Mouse (Mus musculus) lung, embryonic 16.5 days (tissue): ENCODE results near the gene Ccr7. TPM values are rescaled to one million over a fixed set of nuclear protein-coding genes. Genes with fewer than 3 reads are reported as not detected.

Experiments used
- ATAC-seq: fragments of 200-750 bp; cut with Nextera tagmentation; 2 replicates; pipeline ENCODE4 v1.8.0; 2017; ENCODE audit warnings: low read depth, mild to moderate bottlenecking, moderate library complexity
- H3K27ac ChIP-seq: fragments of 300-500 bp; sonication (generic); 2 replicates; pipeline ENCODE4 v1.5.1; 2014; ENCODE audit warnings: mild to moderate bottlenecking, control low read depth, low read length
- H3K27me3 ChIP-seq: fragments of 300-500 bp; sonication (generic); 2 replicates; pipeline ENCODE4 v1.6.1; 2014; ENCODE audit warnings: low read depth, low read length, mixed read lengths; ENCODE audit not compliant: control insufficient read depth, insufficient read depth
- H3K36me3 ChIP-seq: fragments of 300-500 bp; sonication (generic); 2 replicates; pipeline ENCODE4 v1.6.1; 2014; ENCODE audit warnings: low read length; ENCODE audit not compliant: control insufficient read depth, insufficient read depth
- H3K4me1 ChIP-seq: fragments of 300-500 bp; sonication (generic); replicated peaks from 2 replicates; pipeline ENCODE4 v1.6.1; 2014; ENCODE audit warnings: low read length, mixed read lengths; ENCODE audit not compliant: control insufficient read depth, insufficient read depth
- H3K4me2 ChIP-seq: fragments of 300-500 bp; sonication (generic); 2 replicates; pipeline ENCODE4 v1.6.1; 2014; ENCODE audit warnings: low read depth, low read length, control low read depth
- H3K4me3 ChIP-seq: fragments of 300-500 bp; sonication (generic); 2 replicates; pipeline ENCODE4 v1.5.1; 2014; ENCODE audit warnings: mild to moderate bottlenecking, low read length, control low read depth
- H3K9ac ChIP-seq: fragments of 300-500 bp; sonication (generic); 2 replicates; pipeline ENCODE4 v1.6.1; 2014; ENCODE audit warnings: low read length, control low read depth
- H3K9me3 ChIP-seq: fragments of 300-500 bp; sonication (generic); 2 replicates; pipeline ENCODE4 v1.6.1; 2016; ENCODE audit warnings: low read length; ENCODE audit not compliant: control insufficient read depth
- WGBS: fragments of 180-500 bp; shearing (Covaris S2); extraction: QIAGEN DNeasy Blood & Tissue Kit; methylation state at CpG from one replicate; pipeline ENCODE4 v1.1.7; 2014; 5-methylcytosine and 5-hydroxymethylcytosine counted together
- polyA plus RNA-seq: library from polyadenylated mRNA; unstranded; fragments of >200 nt; fragmentation: Nextera tagmentation; extraction: Ambion mirVana; gene quantifications from 2 replicates; pipeline ENCODE4 v1.2.1, GENCODE M21; 2015

Gene Ccr7
- polyA plus RNA-seq, 1 experiment from 2014 or later: 0.18 TPM

DNA sequence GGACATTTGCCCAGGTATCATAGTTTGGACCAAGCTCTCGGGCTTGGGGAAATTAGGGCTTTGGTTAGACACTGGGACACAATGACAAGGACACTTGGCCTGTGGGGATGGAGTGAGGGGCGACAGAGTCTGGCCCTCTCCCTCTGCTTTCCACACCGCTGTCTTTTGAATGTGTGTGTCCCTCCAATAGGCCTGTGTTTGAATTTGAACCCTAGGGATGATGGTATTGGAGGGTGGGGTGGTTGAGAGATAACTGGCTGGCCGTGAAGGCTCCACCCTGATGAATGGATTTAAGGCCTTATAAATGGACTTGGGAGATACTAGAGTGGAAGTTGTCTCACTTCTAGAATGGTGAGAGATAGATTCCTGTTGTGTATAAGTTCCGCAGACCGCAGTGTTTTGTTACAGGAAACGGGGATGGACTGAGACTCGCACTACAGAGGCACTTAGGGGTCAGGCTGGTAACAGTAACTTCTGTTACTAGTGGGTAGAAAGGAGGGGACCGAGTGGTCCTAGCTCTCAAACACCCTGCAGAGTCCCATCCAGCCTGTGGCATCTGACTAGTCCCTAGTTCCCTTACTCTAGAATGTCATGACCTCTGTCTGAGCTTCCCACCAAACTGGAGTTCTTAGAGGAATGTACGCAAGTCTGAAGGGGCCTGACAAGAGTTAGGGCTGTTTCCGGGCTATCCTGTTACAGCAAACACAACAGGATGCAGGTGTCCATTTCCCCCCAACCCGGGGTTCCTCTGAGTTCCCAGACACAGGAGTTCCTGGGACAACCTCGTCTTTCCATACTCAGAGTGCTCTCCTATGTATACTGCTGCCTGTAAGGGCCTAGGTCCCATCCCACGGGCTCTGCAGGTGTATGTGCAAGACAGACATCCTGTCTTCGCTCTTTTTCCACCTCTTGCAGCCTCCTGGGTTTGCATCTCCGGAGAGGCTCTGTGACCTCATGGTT is 11.5 kb downstream of the Ccr7 start:
- Histone ChIP-seq H3K4me2 (no peak overlapping the region), H3K27ac (peak overlapping the region; percentile 44; the same call in 1 of the 2 replicates), H3K27me3 (no peaks in the 10 kb centered on the region), H3K4me3 (no peak overlapping the region), H3K9me3 (no peaks in the 10 kb centered on the region), H3K36me3 (no peaks in the 10 kb centered on the region), H3K9ac (no peak overlapping the region), H3K4me1 (peaks cover 37% of the 10 kb centered on the region)
- 54% methylated on average over 16 of the region's 16 CpGs for WGBS
- ATAC-seq: no peak

DNA sequence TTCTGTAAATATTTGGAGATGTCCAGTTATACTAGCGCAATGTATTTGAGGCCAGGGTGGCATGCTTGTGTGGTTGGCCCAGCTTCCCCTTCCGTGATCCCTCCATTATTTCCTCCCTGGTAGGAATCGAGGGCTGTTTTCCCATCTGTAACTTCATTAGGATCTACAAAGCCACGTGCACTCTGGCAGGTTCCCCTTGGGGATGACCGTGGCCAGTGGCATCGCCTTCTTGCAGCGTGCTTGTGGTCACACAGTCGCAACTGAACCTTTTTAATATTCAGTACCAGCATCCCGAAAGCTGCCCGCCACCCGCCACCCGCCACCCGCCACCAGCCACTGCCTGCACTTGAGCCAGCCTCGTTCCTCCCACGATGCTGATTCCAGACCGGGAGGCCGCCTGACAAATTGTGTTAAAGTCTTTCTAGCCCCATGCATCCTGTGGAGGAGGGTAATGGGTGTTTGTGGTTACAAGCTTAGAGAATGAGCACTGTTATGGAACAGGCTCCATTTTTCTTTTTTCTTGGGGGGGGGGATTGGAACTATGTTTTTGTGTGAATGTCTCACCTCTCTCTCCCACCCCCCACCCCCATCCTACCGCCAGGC is 12.3 kb downstream of the Ccr7 start:
- no peaks in the 10 kb centered on the region for H3K9me3 ChIP-seq
- no peak overlapping the region for H3K4me2 ChIP-seq
- H3K27me3 ChIP-seq: no peaks in the 10 kb centered on the region
- no peak for ATAC-seq
- H3K9ac ChIP-seq: no peak overlapping the region
- no peaks in the 10 kb centered on the region for H3K36me3 ChIP-seq
- H3K4me3 ChIP-seq: no peak overlapping the region
- H3K27ac ChIP-seq: peak overlapping the region; percentile 41
- WGBS: 71% methylated on average over 18 of the region's 18 CpGs
- peaks cover 29% of the 10 kb centered on the region for H3K4me1 ChIP-seq

DNA sequence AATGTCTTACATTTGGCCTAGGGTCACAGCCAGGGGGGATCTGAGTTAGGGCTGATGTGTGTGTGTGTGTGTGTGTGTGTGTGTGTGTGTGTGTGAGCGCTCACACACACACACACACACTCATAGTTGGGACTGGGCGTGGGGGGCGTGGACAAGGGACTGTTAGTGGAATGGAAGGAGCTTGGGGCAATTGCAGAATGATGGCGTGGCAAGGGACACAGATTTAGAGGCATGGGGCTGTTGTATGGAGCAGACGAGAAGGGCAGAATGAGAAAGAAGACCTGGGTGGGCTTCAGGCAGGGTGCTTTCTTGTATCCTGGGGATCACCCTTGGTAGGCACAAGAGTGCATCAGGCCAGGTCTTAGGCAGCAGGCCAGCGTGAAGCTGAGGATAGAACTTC is 12.8 kb downstream of the Ccr7 start:
- Histone ChIP-seq H3K27me3 (no peaks in the 10 kb centered on the region), H3K27ac (peak overlapping the region; percentile 41), H3K4me1 (peaks cover 25% of the 10 kb centered on the region), H3K9me3 (no peaks in the 10 kb centered on the region), H3K4me2 (no peak overlapping the region), H3K9ac (no peak overlapping the region), H3K36me3 (no peaks in the 10 kb centered on the region), H3K4me3 (no peak overlapping the region)
- WGBS: 78% methylated on average over 6 of the region's 6 CpGs
- peak; percentile 15 for ATAC-seq

DNA sequence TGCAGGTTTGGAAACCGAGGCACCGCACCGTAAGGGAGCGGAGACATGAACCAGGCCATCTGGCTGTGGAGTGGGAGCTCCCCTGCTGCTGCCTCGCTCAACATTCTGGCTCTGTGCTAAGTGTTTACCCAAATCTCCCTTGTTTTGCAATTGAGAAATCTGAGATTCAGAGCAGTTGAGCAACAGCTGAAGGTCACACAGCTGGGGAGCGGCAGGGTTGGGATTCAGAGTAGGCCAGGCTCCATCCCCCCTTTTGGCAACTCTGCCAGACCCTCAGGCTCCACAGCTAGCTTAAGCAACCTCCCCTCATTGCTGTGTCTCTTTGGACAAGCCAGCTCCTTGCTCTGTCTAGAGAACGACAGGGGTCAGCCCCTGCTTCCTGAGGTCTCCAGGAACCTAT is 13.3 kb downstream of the Ccr7 start:
- no peak overlapping the region for H3K4me2 ChIP-seq
- peak; percentile 88 for ATAC-seq
- WGBS: 51% methylated on average over 7 of the region's 7 CpGs
- no peak overlapping the region for H3K9ac ChIP-seq
- no peaks in the 10 kb centered on the region for H3K27me3 ChIP-seq
- H3K4me1 ChIP-seq: peaks cover 21% of the 10 kb centered on the region
- H3K9me3 ChIP-seq: no peaks in the 10 kb centered on the region
- H3K36me3 ChIP-seq: no peaks in the 10 kb centered on the region
- no peak overlapping the region for H3K4me3 ChIP-seq
- H3K27ac ChIP-seq: peak overlapping the region; percentile 41

DNA sequence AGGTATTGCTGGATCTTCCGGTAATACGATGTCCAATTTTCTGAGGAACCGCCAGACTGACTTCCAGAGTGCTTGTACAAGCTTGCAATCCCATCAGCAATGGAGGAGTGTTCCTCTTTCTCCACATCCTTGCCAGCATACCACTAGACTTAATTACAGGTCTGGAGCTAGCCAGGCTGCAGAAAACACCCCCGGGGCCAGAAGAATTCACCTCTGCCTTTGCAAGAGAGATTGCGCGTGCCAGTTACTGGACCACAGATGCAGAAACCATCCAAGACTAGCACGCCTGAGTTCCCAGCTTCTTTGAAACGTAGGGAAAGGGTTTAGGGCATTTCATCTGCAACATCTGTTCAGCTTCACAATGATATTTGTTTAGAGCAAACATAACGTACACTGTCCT is 15.9 kb downstream of the Ccr7 start:
- Histone ChIP-seq H3K9me3 (no peaks in the 10 kb centered on the region), H3K27me3 (no peaks in the 10 kb centered on the region), H3K36me3 (no peaks in the 10 kb centered on the region), H3K4me1 (peaks cover 29% of the 10 kb centered on the region), H3K4me3 (no peak overlapping the region), H3K4me2 (no peak overlapping the region), H3K27ac (no peak overlapping the region), H3K9ac (no peak overlapping the region)
- 69% methylated on average over 9 of the region's 9 CpGs for WGBS
- ATAC-seq: no peak

DNA sequence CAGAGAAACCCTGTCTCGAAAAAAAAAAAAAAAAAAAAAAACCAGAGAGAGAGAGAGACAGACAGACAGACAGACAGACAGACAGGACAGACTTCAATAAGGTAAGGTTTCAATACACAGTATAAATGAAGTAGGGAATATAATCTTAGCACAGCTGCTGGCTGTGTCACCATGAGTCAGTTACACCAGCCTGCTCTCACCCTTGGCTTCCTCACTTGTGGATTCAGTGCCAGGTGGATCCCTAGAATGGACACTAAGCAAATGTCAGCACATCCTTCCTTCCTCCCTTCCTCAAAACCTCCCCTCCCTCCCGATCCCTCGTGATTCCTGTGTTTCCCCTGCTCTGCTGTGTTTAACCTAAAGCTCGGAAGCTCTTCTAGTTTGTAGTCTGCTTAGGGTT is 17.5 kb downstream of the Ccr7 start:
- Histone ChIP-seq H3K4me3 (no peak overlapping the region), H3K27me3 (no peaks in the 10 kb centered on the region), H3K9ac (no peak overlapping the region), H3K36me3 (no peaks in the 10 kb centered on the region), H3K4me1 (peaks cover 27% of the 10 kb centered on the region), H3K9me3 (no peaks in the 10 kb centered on the region), H3K4me2 (no peak overlapping the region), H3K27ac (no peak overlapping the region)
- ATAC-seq: no peak
- 59% methylated on average over 3 of the region's 4 CpGs for WGBS

DNA sequence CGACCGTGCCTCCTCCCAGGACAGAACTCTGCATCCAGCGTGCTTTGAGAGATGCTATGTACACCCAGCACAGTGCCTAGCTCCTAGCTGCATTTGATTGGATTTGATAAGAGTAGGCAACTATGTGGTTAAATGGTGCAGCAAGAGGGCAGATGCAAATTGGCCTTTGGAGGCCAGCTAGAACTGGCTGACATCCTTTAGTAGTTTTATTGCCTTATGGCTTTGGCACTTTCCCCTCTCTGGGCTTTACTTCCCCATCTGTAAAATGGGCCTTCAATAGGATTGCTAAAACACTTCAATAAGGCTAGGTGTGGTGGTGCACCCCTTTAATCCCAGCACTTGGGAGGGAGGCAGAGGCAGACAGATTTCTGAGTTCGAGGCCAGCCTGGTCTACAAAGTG is 17.9 kb downstream of the Ccr7 start:
- H3K9ac ChIP-seq: no peak overlapping the region
- no peaks in the 10 kb centered on the region for H3K27me3 ChIP-seq
- no peak for ATAC-seq
- no peaks in the 10 kb centered on the region for H3K36me3 ChIP-seq
- WGBS: 70% methylated on average over 4 of the region's 4 CpGs
- H3K4me1 ChIP-seq: peaks cover 27% of the 10 kb centered on the region
- no peak overlapping the region for H3K27ac ChIP-seq
- H3K4me3 ChIP-seq: no peak overlapping the region
- no peak overlapping the region for H3K4me2 ChIP-seq
- no peaks in the 10 kb centered on the region for H3K9me3 ChIP-seq

DNA sequence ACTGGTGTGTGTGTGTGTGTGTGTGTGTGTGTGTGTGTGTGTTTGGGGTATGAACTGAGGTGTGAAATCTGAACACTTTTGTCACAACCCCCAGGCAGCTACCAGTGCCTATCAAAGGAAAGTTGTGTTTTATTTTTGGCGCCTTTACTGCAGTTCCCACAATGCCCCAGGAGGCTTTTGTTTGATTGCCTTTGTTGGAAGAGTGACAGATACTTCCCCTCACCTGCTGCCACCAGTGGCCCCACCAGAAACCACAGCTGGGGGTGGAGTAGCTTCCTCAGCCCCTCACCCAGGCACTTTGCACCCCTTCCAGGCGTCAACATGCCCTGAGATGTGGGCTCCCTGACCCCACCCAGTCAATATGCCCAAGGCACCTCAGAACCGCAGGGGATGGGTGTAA is 18.5 kb downstream of the Ccr7 start:
- Histone ChIP-seq H3K9me3 (no peaks in the 10 kb centered on the region), H3K9ac (no peak overlapping the region; the same call in 1 of the 2 replicates), H3K4me3 (no peak overlapping the region), H3K27me3 (no peaks in the 10 kb centered on the region), H3K27ac (no peak overlapping the region), H3K36me3 (no peaks in the 10 kb centered on the region), H3K4me2 (no peak overlapping the region), H3K4me1 (peaks cover 29% of the 10 kb centered on the region)
- WGBS: 44% methylated on average over 3 of the region's 3 CpGs
- ATAC-seq: no peak

DNA sequence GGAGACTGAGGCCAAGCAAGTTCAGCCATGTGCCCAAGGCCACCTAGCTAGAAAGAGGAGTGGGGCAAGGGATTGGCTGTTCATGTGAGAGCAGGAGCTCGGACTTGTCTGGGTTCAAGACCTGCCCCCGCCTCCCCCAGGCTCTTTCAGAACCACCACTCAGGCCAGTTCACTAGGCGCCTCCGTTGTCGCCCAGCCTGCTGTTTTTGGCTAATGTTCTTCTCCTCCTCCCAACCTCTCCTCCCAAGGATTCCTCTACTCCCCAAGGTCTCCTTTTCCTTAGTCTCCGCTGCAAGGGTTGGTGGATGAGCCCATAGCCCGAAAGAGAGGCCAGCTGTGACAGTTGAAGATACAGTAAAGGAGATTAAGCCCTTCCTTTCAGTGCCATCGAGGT is 19.8 kb downstream of the Ccr7 start:
- Histone ChIP-seq H3K4me2 (no peak overlapping the region), H3K27ac (peak overlapping the region; percentile 76)
- 68% methylated on average over 8 of the region's 8 CpGs for WGBS

More for the DNA sequence above, 19.8 kb downstream of the Ccr7 start:
- H3K9me3 ChIP-seq: no peaks in the 10 kb centered on the region
- H3K4me3 ChIP-seq: no peak overlapping the region
- ATAC-seq: no peak
- H3K4me1 ChIP-seq: peaks cover 29% of the 10 kb centered on the region
- no peak overlapping the region for H3K9ac ChIP-seq
- no peaks in the 10 kb centered on the region for H3K36me3 ChIP-seq
- H3K27me3 ChIP-seq: no peaks in the 10 kb centered on the region
